Mouse (Mus musculus): ENCODE measurements around the gene Adprh. TPM values are rescaled to one million over a fixed set of nuclear protein-coding genes. Genes with fewer than 3 reads are reported as not detected.

Gene Adprh
- polyA plus RNA-seq, 1 experiment from 2014 or later, result 84.7 TPM

- peak; percentile 70 for ATAC-seq
- Histone ChIP-seq H3K4me2 (replicated peaks) (peak overlapping the region; percentile 58), H3K9me3 (no peaks in the 10 kb centered on the region), H3K27me3 (replicated peaks) (no peaks in the 10 kb centered on the region), H3K4me3 (replicated peaks) (peak overlapping the region; percentile 20; the same call in 1 of the 2 replicates), H3K27ac (no peak overlapping the region), H3K36me3 (no peaks in the 10 kb centered on the region), H3K9ac (0 out of 2 replicates have a peak overlapping the region, but pooled peaks have one; percentile 0), H3K4me1 (replicated peaks) (peaks cover 15% of the 10 kb centered on the region)
- WGBS, result 22% methylated on average over 17 of the region's 17 CpGs
These were observed 52.8 kb downstream of the Adprh start for GRCm38 (mm10) chr16:38399531-38400231.

GRCm38 (mm10) chr16:38399076-38399475 lies 53.4 kb downstream of the Adprh start:
- H3K9ac ChIP-seq, result 0 out of 2 replicates have a peak overlapping the region, but pooled peaks have one; percentile 0
- H3K9me3 ChIP-seq, result no peaks in the 10 kb centered on the region
- H3K4me3 ChIP-seq (replicated peaks), result no peak overlapping the region
- no peak overlapping the region for H3K27ac ChIP-seq
- 79% methylated on average over 3 of the region's 3 CpGs for WGBS
- no peak; the same call in 1 of the 2 replicates for ATAC-seq
- H3K4me1 ChIP-seq (replicated peaks), result peaks cover 15% of the 10 kb centered on the region
- 0 out of 2 replicates have a peak overlapping the region, but pooled peaks have one; percentile 58 for H3K4me2 ChIP-seq (replicated peaks)
- no peaks in the 10 kb centered on the region for H3K27me3 ChIP-seq (replicated peaks)
- no peaks in the 10 kb centered on the region for H3K36me3 ChIP-seq

GRCm38 (mm10) chr16:38398266-38398665 lies 54.2 kb downstream of the Adprh start:
- WGBS, result 74% methylated on average over 6 of the region's 6 CpGs
- ATAC-seq, result peak; percentile 75
- no peak overlapping the region for H3K27ac ChIP-seq
- no peaks in the 10 kb centered on the region for H3K36me3 ChIP-seq
- peaks cover 15% of the 10 kb centered on the region for H3K4me1 ChIP-seq (replicated peaks)
- no peak overlapping the region for H3K9ac ChIP-seq
- no peak overlapping the region for H3K4me3 ChIP-seq (replicated peaks)
- no peak overlapping the region for H3K4me2 ChIP-seq (replicated peaks)
- no peaks in the 10 kb centered on the region for H3K27me3 ChIP-seq (replicated peaks)
- H3K9me3 ChIP-seq, result no peaks in the 10 kb centered on the region

GRCm38 (mm10) chr16:38396155-38396554 lies 56.3 kb downstream of the Adprh start:
- no peak overlapping the region; the same call in 1 of the 2 replicates for H3K4me2 ChIP-seq (replicated peaks)
- H3K9me3 ChIP-seq, result no peaks in the 10 kb centered on the region
- H3K4me1 ChIP-seq (replicated peaks), result peaks cover 15% of the 10 kb centered on the region
- WGBS, result 38% methylated on average over 13 of the region's 13 CpGs
- no peak overlapping the region for H3K4me3 ChIP-seq (replicated peaks)
- no peaks in the 10 kb centered on the region for H3K36me3 ChIP-seq
- H3K27me3 ChIP-seq (replicated peaks), result no peaks in the 10 kb centered on the region
- H3K27ac ChIP-seq, result no peak overlapping the region
- H3K9ac ChIP-seq, result no peak overlapping the region
- peak; percentile 39; the same call in 1 of the 2 replicates for ATAC-seq

GRCm38 (mm10) chr16:38395060-38395730 lies 57.3 kb downstream of the Adprh start:
- H3K4me2 ChIP-seq (replicated peaks), result no peak overlapping the region
- 53% methylated on average over 6 of the region's 6 CpGs for WGBS
- H3K9me3 ChIP-seq, result no peaks in the 10 kb centered on the region
- H3K9ac ChIP-seq, result no peak overlapping the region
- peaks cover 13% of the 10 kb centered on the region for H3K4me1 ChIP-seq (replicated peaks)
- ATAC-seq, result no peak
- no peaks in the 10 kb centered on the region for H3K27me3 ChIP-seq (replicated peaks)
- H3K4me3 ChIP-seq (replicated peaks), result no peak overlapping the region
- H3K36me3 ChIP-seq, result no peaks in the 10 kb centered on the region
- H3K27ac ChIP-seq, result no peak overlapping the region

- WGBS, result 78% methylated on average over 8 of the region's 8 CpGs
- peaks cover 3% of the 10 kb centered on the region; the same call in 1 of the 2 replicates for H3K4me1 ChIP-seq (replicated peaks)
- no peak overlapping the region for H3K27ac ChIP-seq
- no peaks in the 10 kb centered on the region for H3K9me3 ChIP-seq
- ATAC-seq, result no peak
- H3K36me3 ChIP-seq, result no peaks in the 10 kb centered on the region
- H3K4me2 ChIP-seq (replicated peaks), result no peak overlapping the region
- no peaks in the 10 kb centered on the region for H3K27me3 ChIP-seq (replicated peaks)
- H3K9ac ChIP-seq, result no peak overlapping the region
- H3K4me3 ChIP-seq (replicated peaks), result no peak overlapping the region
These were observed 58.3 kb downstream of the Adprh start for GRCm38 (mm10) chr16:38394191-38394618.

Other genes starting within 250 kb of the Adprh start
- gene Nr1i2, start 157.9 kb downstream of the Adprh start, polyA plus RNA-seq (2015; fragmentation: Nextera tagmentation; extraction: Ambion mirVana), result 12.1 and 13.1 TPM in 2 replicates
- gene Maats1, start 110.6 kb downstream of the Adprh start, polyA plus RNA-seq (2015; fragmentation: Nextera tagmentation; extraction: Ambion mirVana), result 0.08 and 0.18 TPM in 2 replicates
- gene Cox17, start 105.7 kb downstream of the Adprh start, polyA plus RNA-seq (2015; fragmentation: Nextera tagmentation; extraction: Ambion mirVana), result 233 TPM in 2 replicates
- 0.53 TPM in 1 of 2 replicates, not detected in the other for gene Gm21987, start 105.7 kb downstream of the Adprh start, polyA plus RNA-seq (2015; fragmentation: Nextera tagmentation; extraction: Ambion mirVana)
- 14.8 and 15.4 TPM in 2 replicates for gene Popdc2, start 90.5 kb downstream of the Adprh start, polyA plus RNA-seq (2015; fragmentation: Nextera tagmentation; extraction: Ambion mirVana)
- 1.3 and 1.7 TPM in 2 replicates for gene Pla1a, start 19.6 kb downstream of the Adprh start, polyA plus RNA-seq (2015; fragmentation: Nextera tagmentation; extraction: Ambion mirVana)
- 0.18 and 0.21 TPM in 2 replicates for gene Cd80, start 2.9 kb upstream of the Adprh start, polyA plus RNA-seq (2015; fragmentation: Nextera tagmentation; extraction: Ambion mirVana)
- gene Timmdc1, start 70.0 kb upstream of the Adprh start, polyA plus RNA-seq (2015; fragmentation: Nextera tagmentation; extraction: Ambion mirVana), result 25.6 and 26.6 TPM in 2 replicates
- gene Poglut1, start 97.6 kb upstream of the Adprh start, polyA plus RNA-seq (2015; fragmentation: Nextera tagmentation; extraction: Ambion mirVana), result 35.6 and 38.6 TPM in 2 replicates
- gene Tmem39a, start 106.0 kb upstream of the Adprh start, polyA plus RNA-seq (2015; fragmentation: Nextera tagmentation; extraction: Ambion mirVana), result 89.5 and 92.8 TPM in 2 replicates

Measured in intestine, embryonic 15.5 days (tissue).